Mouse (Mus musculus) thymus, postnatal 4 days (tissue): ENCODE measurements at regions not wholly inside any gene's neighbourhood (a gene's known extent, or its start where the extent isn't known, plus 50 kb on each side); places are given as distances from the start of the nearest gene placed in this dataset.

ENCODE experiments used
- DNase-seq: peaks from one replicate; pipeline ENCODE4 v3.0.0; 2021

GRCm38 (mm10) chr3:60698189-60698588, 225.6 kb downstream of the Mbnl1 start:
- no peak for DNase-seq

GRCm38 (mm10) chr3:60707139-60707538, 234.5 kb downstream of the Mbnl1 start:
- DNase-seq = no peak

GRCm38 (mm10) chr3:60712896-60713295, 240.3 kb downstream of the Mbnl1 start:
- DNase-seq = no peak

GRCm38 (mm10) chr3:60720322-60720721, 247.7 kb downstream of the Mbnl1 start:
- DNase-seq = no peak

- DNase-seq = peak; percentile 9
Observed at GRCm38 (mm10) chr3:60731331-60731730, 258.7 kb downstream of the Mbnl1 start.

GRCm38 (mm10) chr3:60740543-60741294, 261.9 kb upstream of the P2ry1 start:
- DNase-seq = no peak

- no peak for DNase-seq
Observed at GRCm38 (mm10) chr3:60741379-60741778, 261.2 kb upstream of the P2ry1 start.

GRCm38 (mm10) chr3:60742232-60742631, 260.4 kb upstream of the P2ry1 start:
- no peak for DNase-seq

- no peak for DNase-seq
Observed at GRCm38 (mm10) chr3:60745075-60745474, 257.5 kb upstream of the P2ry1 start.

- no peak for DNase-seq
Observed at GRCm38 (mm10) chr3:60758568-60758967, 244.0 kb upstream of the P2ry1 start.

- no peak for DNase-seq
Observed at GRCm38 (mm10) chr3:60759046-60759445, 243.5 kb upstream of the P2ry1 start.

GRCm38 (mm10) chr3:60762874-60763273, 239.7 kb upstream of the P2ry1 start:
- peak; percentile 54 for DNase-seq

- DNase-seq = no peak
Observed at GRCm38 (mm10) chr3:60765079-60765478, 237.5 kb upstream of the P2ry1 start.

- no peak for DNase-seq
Observed at GRCm38 (mm10) chr3:60768996-60769395, 233.6 kb upstream of the P2ry1 start.

- DNase-seq = no peak
Observed at GRCm38 (mm10) chr3:60771866-60772265, 230.7 kb upstream of the P2ry1 start.

- no peak for DNase-seq
Observed at GRCm38 (mm10) chr3:60773383-60773782, 229.2 kb upstream of the P2ry1 start.

- peak; percentile 53 for DNase-seq
Observed at GRCm38 (mm10) chr3:60785137-60785875, 217.3 kb upstream of the P2ry1 start.

GRCm38 (mm10) chr3:60787989-60788388, 214.6 kb upstream of the P2ry1 start:
- DNase-seq = no peak

GRCm38 (mm10) chr3:60789441-60789840, 213.2 kb upstream of the P2ry1 start:
- no peak for DNase-seq

- DNase-seq = no peak
Observed at GRCm38 (mm10) chr3:60792166-60792565, 210.4 kb upstream of the P2ry1 start.

GRCm38 (mm10) chr3:60796207-60796606, 206.4 kb upstream of the P2ry1 start:
- DNase-seq = no peak

- DNase-seq = no peak
Observed at GRCm38 (mm10) chr3:60797808-60798207, 204.8 kb upstream of the P2ry1 start.

GRCm38 (mm10) chr3:60798461-60798860, 204.1 kb upstream of the P2ry1 start:
- DNase-seq = no peak

- no peak for DNase-seq
Observed at GRCm38 (mm10) chr3:60798862-60799261, 203.7 kb upstream of the P2ry1 start.
